Mouse (Mus musculus): ENCODE data around the gene Gm11627. TPM values are rescaled to one million over a fixed set of nuclear protein-coding genes. Genes with fewer than 3 reads are reported as not detected.
A peak's percentile ranks its signal among the peaks of the same experiment; 100 is the strongest.
"Not testable (repeated sequence)": the region's sequence is repeated elsewhere in the genome, so short reads cannot be mapped to it uniquely, and the experiment has no call there.

The Gm11627 gene
- polyA plus RNA-seq, 1 experiment from 2014 or later: 19.2 TPM

DNA sequence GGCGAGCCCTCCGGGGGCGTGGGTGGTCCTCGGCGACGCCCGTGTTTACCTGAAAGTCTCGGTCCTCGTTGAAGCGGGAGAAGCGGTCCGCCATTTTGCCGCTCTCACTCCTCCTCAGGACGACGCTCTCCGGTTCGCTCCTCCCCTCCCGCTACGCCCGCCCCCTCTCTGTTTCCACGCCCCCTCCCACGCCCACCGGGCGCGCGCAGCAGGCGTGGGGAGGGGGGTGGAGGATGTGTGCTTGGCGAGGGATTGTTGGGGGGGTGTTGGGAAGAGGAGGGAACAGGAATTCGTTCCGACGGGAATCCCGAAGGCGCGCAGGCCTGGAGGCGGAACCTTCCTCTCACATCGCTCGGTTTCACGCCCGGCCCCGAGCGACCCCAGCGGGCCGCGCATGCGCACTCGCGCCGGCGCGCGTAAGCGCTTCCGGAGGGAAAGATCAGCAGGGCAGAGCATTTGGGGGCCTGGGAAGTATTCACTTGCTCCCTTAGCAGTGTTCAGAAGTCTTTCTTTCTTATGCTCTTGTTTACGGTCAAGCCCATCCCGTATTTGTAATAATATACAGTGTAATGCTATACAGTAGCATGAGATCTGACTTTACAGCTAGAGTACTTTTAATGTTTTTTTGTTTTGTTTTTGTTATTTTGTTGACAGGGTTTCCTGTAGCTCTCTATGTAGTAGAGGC is 23.1 kb downstream of the Gm11627 start, which contains the start of gene Gpatch8:
Gene Gpatch8 (minus strand): TSS at position 362 of the 685 bp plus-strand sequence.
- under 1% methylated on average over 46 of the region's 55 CpGs for WGBS
- no peaks in the 10 kb centered on the region for H3K27me3 ChIP-seq (replicated peaks)
- peak within 1 kb of the TSS; percentile 64 for H3K4me2 ChIP-seq
- H3K4me3 ChIP-seq (replicated peaks): peak within 1 kb of the TSS; percentile 100
- peak within 1 kb of the TSS; percentile 93 for H3K27ac ChIP-seq
- peak; percentile 98 for ATAC-seq (ENCODE audit: insufficient read depth, low FRiP score, low read depth)
- H3K9me3 ChIP-seq: no peaks in the 10 kb centered on the region
- H3K9ac ChIP-seq: peak within 1 kb of the TSS; percentile 99
- peaks cover 7% of the 10 kb centered on the region; the same call in 1 of the 2 replicates for H3K4me1 ChIP-seq
- no peaks in the 10 kb centered on the region for H3K36me3 ChIP-seq

DNA sequence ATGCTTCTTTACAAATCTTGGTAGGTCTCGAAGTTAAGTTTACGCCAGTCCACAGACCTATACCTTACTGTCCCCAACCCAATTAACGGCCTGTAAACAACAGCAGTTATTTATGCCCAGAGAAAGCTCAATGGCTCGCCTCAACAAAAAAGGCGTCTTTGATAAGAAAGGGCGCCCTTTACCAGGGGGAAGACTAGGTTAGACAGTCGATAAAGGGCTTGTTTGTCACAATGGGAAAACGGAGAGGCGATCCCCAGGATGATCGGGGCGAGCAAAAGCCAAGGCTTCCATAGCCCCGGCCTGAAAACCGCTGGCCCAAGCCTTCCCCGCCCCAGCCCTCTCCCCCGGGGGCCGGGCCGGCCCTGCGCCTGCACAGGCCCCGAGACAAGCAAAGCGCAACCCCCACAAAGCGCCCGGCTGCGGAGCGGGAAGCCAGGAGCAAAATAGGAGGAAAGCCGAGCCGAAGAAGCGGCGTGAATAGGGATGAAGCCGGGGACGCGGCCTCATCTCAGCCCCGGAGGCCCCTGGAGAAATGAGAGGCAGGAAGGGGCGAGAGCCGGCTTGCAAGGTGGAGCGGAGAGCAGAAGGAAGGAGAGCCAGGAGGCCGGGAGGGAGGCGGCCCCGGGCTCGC is 23.7 kb downstream of the Gm11627 start:
- Histone ChIP-seq H3K9ac (peak overlapping the region; percentile 99), H3K9me3 (no peaks in the 10 kb centered on the region), H3K36me3 (no peaks in the 10 kb centered on the region), H3K4me3 (replicated peaks) (peak overlapping the region; percentile 100), H3K27ac (peak overlapping the region; percentile 93), H3K27me3 (replicated peaks) (no peaks in the 10 kb centered on the region), H3K4me1 (peaks cover 7% of the 10 kb centered on the region; the same call in 1 of the 2 replicates), H3K4me2 (peak overlapping the region; percentile 64)
- peak; percentile 33; the same call in 1 of the 2 replicates for ATAC-seq (ENCODE audit: insufficient read depth, low FRiP score, low read depth)
- under 1% methylated on average over 38 of the region's 39 CpGs for WGBS

DNA sequence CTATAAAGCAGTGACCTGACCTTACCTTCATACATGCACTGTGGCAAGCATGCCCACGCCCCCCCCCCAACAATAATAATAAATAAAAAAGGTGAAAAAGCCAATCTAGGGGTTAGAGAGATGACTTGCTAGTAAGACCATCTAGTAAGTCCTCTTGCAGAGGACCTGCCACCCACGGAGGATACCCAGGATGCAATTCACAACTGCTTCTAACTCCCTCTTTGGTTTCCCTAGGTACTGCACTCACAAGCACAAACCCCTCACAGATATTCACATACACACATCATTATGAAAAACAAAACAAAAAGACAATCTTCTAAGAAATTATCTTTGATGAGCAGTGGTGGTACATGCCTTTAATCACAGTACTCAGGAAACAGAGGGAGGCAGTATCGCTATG is 27.2 kb downstream of the Gm11627 start:
- H3K4me2 ChIP-seq: no peak overlapping the region
- no peak overlapping the region for H3K9ac ChIP-seq
- ATAC-seq (ENCODE audit: insufficient read depth, low FRiP score, low read depth): no peak
- no peak overlapping the region for H3K27ac ChIP-seq
- WGBS: 82% methylated on average over 3 of the region's 3 CpGs
- no peaks in the 10 kb centered on the region for H3K9me3 ChIP-seq
- H3K36me3 ChIP-seq: no peaks in the 10 kb centered on the region
- no peaks in the 10 kb centered on the region for H3K27me3 ChIP-seq (replicated peaks)
- H3K4me1 ChIP-seq: peaks cover 7% of the 10 kb centered on the region; the same call in 1 of the 2 replicates
- H3K4me3 ChIP-seq (replicated peaks): no peak overlapping the region

DNA sequence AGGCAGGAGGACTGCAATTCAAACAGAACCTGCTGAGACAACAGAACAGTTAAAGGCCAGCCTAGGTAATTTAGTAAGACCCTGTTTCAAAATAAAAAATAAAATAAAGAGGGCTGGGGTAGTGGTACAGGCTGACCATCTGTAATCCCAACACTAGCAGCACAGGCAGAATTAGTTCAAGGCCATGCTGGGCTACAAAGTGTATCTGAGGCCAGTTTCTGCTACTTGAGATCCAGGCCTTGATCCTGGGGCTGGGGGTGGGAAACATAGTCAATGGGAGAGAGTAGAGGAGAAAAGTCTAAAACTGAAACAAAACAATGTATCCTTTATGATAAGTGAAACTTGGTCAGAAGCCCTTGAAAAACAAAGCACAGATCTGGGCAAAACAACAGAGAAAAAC is 28.1 kb downstream of the Gm11627 start:
- no peak for ATAC-seq (ENCODE audit: insufficient read depth, low FRiP score, low read depth)
- H3K9me3 ChIP-seq: no peaks in the 10 kb centered on the region
- no peak overlapping the region for H3K27ac ChIP-seq
- H3K9ac ChIP-seq: no peak overlapping the region
- no peaks in the 10 kb centered on the region for H3K27me3 ChIP-seq (replicated peaks)
- no peak overlapping the region for H3K4me2 ChIP-seq
- no peak overlapping the region for H3K4me3 ChIP-seq (replicated peaks)
- no peaks in the 10 kb centered on the region for H3K36me3 ChIP-seq
- peaks cover 7% of the 10 kb centered on the region; the same call in 1 of the 2 replicates for H3K4me1 ChIP-seq

DNA sequence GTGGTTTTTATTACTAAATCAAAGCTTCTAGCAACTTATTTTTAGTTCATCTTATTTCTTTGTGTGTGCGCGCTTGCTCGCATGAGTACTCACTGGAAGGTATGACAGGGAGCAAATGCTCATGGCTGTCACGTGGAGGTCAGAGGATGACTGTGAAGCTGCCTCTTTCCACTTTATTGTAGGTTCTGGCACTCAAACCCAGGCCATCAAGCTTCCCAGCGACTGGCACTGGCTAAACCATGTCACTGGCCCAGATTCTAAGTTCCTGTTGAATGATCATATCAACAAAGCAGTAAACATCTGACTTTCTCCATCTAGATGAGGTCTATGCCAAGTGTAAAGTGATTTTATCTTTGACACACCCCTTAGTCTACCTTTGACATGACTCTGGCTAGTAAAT is 37.8 kb downstream of the Gm11627 start:
- H3K4me2 ChIP-seq: no peak overlapping the region
- no peak overlapping the region for H3K4me3 ChIP-seq (replicated peaks)
- no peaks in the 10 kb centered on the region for H3K9me3 ChIP-seq
- ATAC-seq (ENCODE audit: insufficient read depth, low FRiP score, low read depth): no peak
- no peak overlapping the region for H3K27ac ChIP-seq
- H3K9ac ChIP-seq: no peak overlapping the region
- H3K27me3 ChIP-seq (replicated peaks): no peaks in the 10 kb centered on the region
- no peaks in the 10 kb centered on the region for H3K4me1 ChIP-seq
- WGBS: 87% methylated on average over 5 of the region's 5 CpGs
- H3K36me3 ChIP-seq: no peaks in the 10 kb centered on the region

DNA sequence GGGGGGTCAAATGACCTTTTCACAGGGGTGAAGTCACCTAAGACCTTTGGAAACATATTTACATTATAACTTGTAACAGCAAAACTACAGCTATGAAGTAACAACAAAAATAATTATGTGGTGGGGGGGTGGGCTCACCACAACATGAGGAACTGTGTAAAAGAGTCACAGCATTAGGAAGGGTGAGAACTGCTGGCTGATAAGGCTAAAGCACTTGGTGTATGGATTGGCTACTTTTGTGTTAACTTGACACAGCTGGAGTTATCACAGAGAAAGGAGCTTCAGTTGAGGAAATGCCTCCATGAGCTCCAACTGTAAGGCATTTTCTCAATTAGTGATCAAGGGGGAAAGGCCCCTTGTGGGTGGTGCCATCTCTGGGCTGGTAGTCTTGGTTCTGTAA is 39.0 kb downstream of the Gm11627 start:
- H3K27me3 ChIP-seq (replicated peaks); H3K9ac ChIP-seq; H3K9me3 ChIP-seq; H3K36me3 ChIP-seq; H3K27ac ChIP-seq; H3K4me1 ChIP-seq; ATAC-seq (ENCODE audit: insufficient read depth, low FRiP score, low read depth); H3K4me3 ChIP-seq (replicated peaks); H3K4me2 ChIP-seq: not testable (repeated sequence)

DNA sequence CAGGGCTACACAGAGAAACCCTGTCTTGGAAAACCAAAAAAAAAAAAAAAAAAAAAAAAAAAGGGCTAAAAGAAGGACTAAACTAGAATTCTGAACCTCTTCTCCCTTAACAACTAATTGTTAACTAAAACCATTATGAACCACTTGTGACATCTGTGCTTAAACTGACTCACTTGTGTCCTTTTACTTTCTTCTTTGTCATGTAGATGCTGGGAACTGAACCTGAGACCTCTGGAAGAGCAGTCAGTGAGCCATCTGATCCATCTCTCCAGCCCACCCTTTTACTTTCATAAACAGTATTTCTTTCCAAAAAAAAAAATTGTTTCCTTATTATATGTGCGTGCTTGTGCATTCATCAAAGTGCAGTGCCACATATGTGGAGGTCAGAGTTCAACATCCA is 39.6 kb downstream of the Gm11627 start:
- WGBS: 64% methylated on average over 1 of the region's 1 CpGs

DNA sequence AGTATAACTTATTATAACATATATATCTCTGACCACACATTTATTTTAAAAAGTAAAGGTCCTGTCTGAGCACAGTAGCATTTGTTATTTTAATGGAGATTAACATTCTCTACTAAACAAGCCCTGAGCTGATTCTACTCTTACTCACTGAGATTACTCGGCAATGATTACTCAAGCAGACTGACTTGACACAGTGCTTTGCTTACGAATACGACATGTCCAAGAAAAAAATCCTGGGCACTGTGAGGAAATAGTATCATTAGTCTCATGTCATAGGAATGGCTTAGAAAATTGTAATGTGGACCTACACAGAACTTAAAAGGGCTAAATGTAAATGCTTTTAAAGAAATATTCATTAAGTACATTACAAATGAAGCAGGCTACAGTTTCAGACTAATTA is 43.1 kb downstream of the Gm11627 start:
- 37% methylated on average over 3 of the region's 3 CpGs for WGBS
- ATAC-seq (ENCODE audit: insufficient read depth, low FRiP score, low read depth): no peak
- no peak overlapping the region for H3K4me2 ChIP-seq
- no peaks in the 10 kb centered on the region for H3K27me3 ChIP-seq (replicated peaks)
- no peak overlapping the region for H3K4me3 ChIP-seq (replicated peaks)
- no peak overlapping the region for H3K9ac ChIP-seq
- H3K27ac ChIP-seq: no peak overlapping the region
- no peaks in the 10 kb centered on the region for H3K36me3 ChIP-seq
- H3K9me3 ChIP-seq: no peaks in the 10 kb centered on the region
- no peaks in the 10 kb centered on the region for H3K4me1 ChIP-seq

More for the DNA sequence above, 39.6 kb downstream of the Gm11627 start:
- Histone ChIP-seq H3K9ac (no peak overlapping the region), H3K4me2 (no peak overlapping the region), H3K27me3 (replicated peaks) (no peaks in the 10 kb centered on the region), H3K36me3 (no peaks in the 10 kb centered on the region), H3K4me1 (no peaks in the 10 kb centered on the region), H3K4me3 (replicated peaks) (no peak overlapping the region), H3K9me3 (no peaks in the 10 kb centered on the region), H3K27ac (no peak overlapping the region)
- ATAC-seq (ENCODE audit: insufficient read depth, low FRiP score, low read depth): no peak

DNA sequence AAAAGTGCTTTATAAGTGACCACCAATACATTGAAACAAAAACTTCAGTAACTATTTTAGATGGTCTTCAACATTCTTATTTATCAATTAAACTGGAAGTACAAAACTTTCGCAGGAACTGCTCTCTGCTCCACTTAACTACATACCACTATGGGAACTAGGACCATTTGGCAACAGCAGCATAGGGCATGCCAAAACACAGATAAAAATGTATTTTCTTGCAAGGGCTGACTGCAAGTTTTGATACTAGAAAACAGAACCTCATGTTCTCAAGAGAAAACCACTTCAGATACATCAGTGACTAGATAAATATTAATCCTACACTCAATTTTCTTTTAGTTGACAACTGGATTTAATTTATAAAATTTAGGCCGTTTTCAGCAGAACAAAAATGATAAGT is 45.2 kb downstream of the Gm11627 start:
- 79% methylated on average over 2 of the region's 2 CpGs for whole genome bisulfite sequencing
- no peaks in the 10 kb centered on the region for H3K36me3 ChIP-seq
- no peaks in the 10 kb centered on the region for H3K27me3 ChIP-seq (replicated peaks)
- no peaks in the 10 kb centered on the region for H3K9me3 ChIP-seq
- no peak overlapping the region for H3K9ac ChIP-seq
- H3K4me1 ChIP-seq: no peaks in the 10 kb centered on the region
- H3K4me3 ChIP-seq (replicated peaks): no peak overlapping the region
- ATAC-seq (ENCODE audit: insufficient read depth, low FRiP score, low read depth): no peak
- H3K4me2 ChIP-seq: no peak overlapping the region
- H3K27ac ChIP-seq: no peak overlapping the region

DNA sequence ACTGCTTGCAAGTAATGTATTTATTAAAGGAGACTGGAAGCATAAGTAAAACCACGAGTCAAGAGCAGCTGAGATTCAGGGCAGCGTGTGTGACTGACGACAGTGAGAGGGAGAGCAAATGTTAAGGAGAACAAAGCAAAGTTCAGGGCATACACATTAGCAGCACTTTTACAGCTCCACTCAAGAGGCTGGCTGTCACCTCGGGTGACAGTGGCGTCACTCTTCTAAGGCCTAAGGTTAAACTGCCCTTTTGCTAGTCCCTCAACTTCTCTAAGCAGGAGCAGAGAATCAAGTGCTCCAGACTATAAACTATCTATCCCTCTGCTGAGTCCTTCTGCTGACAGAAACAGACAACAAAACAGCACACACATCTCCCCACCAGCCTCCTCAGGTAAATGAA is 47.8 kb downstream of the Gm11627 start:
- no peaks in the 10 kb centered on the region for H3K9me3 ChIP-seq
- no peak overlapping the region for H3K9ac ChIP-seq
- H3K36me3 ChIP-seq: no peaks in the 10 kb centered on the region
- H3K4me3 ChIP-seq (replicated peaks): no peak overlapping the region
- no peak overlapping the region for H3K27ac ChIP-seq
- no peak for ATAC-seq (ENCODE audit: insufficient read depth, low FRiP score, low read depth)
- H3K4me1 ChIP-seq: no peaks in the 10 kb centered on the region
- H3K27me3 ChIP-seq (replicated peaks): no peaks in the 10 kb centered on the region
- H3K4me2 ChIP-seq: no peak overlapping the region
- 45% methylated on average over 5 of the region's 5 CpGs for WGBS
